Mouse (Mus musculus): ENCODE measurements around the gene Kif16b. TPM values are rescaled to one million over a fixed set of nuclear protein-coding genes. Genes with fewer than 3 reads are reported as not detected.

Kif16b gene
- total RNA-seq, 2 experiments from 2014 or later, result 9.2 to 9.5 TPM

DNA sequence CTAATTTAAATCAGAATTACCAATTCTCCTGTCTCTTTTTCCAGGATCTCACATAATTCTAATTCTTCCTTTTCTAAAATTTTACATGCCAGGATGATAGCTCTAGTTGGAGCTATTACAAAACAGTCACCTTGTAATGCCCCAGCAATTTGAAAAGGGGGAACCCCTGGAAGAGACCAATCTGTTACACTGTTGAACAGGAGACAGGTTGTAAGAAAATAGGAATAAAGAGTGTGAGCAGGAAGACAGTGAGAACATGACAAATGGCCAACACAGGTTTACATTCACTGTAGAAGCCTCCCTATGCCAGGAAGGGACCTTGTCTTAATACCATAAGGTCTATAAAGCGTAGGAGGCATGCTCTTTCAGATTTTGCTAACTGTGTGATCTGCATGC, 206.4 kb downstream of the Kif16b start:
- intact Hi-C loops (cut with DNase I), result no loop called here
- DNase-seq (ENCODE audit: extremely low spot score in 1 of 2, low spot score in 2 of 2), result no peak

DNA sequence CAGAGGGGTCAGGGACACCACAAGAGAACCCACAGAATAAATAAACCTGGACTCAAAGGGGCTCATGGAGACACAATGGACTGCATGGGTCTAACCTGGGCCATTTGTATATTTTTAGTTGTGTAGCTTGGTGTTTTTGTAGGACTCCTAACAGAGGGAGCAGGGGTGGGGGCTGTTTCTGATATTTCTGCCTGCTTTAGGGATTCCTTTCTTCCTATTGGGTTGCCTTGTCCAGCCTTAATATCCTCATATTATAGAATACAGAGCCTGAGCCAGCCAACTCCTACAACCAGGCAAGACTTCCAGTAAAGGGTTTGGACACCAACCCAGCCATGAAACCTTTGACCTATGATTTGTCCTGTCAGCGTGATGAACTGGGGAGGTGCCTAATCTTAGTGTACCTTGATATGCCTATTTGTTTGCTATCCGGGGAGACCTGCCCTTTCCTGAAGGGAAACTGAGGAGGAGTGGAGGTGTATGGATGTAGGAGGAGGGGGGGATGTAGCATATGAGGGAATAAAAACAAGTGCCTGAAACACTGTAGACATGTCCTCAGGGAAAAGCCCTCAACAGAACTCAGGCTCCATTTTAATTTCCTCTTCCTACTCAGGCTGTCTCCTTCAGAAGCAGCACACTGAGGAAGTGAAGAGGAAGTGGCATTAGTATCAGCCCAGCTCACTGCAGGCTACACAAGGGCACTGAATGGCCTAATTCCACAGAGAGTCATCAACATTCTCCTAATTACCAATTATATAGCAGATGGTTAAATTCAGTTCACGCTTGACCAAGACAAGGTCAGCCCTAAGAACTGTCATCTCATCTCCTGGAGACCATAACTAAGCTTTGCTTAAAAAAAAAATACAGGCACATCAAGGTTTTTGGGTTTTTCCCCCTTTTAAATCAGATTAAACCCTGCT, 207.1 kb downstream of the Kif16b start:
- intact Hi-C loops (cut with DNase I), result no loop called here
- no peak for DNase-seq (ENCODE audit: extremely low spot score in 1 of 2, low spot score in 2 of 2)

- intact Hi-C loops (cut with DNase I), result no loop called here
- no peak for DNase-seq (ENCODE audit: extremely low spot score in 1 of 2, low spot score in 2 of 2)
These were observed 207.9 kb downstream of the Kif16b start for GRCm38 (mm10) chr2:142693461-142693860.

- DNase-seq (ENCODE audit: extremely low spot score in 1 of 2, low spot score in 2 of 2), result no peak
- intact Hi-C loops (cut with DNase I), result no loop called here
These were observed 211.8 kb downstream of the Kif16b start for GRCm38 (mm10) chr2:142689496-142689895.

GRCm38 (mm10) chr2:142687936-142688514, 213.3 kb downstream of the Kif16b start:
- intact Hi-C loops (cut with DNase I), result no loop called here
- DNase-seq (ENCODE audit: extremely low spot score in 1 of 2, low spot score in 2 of 2), result no peak

DNA sequence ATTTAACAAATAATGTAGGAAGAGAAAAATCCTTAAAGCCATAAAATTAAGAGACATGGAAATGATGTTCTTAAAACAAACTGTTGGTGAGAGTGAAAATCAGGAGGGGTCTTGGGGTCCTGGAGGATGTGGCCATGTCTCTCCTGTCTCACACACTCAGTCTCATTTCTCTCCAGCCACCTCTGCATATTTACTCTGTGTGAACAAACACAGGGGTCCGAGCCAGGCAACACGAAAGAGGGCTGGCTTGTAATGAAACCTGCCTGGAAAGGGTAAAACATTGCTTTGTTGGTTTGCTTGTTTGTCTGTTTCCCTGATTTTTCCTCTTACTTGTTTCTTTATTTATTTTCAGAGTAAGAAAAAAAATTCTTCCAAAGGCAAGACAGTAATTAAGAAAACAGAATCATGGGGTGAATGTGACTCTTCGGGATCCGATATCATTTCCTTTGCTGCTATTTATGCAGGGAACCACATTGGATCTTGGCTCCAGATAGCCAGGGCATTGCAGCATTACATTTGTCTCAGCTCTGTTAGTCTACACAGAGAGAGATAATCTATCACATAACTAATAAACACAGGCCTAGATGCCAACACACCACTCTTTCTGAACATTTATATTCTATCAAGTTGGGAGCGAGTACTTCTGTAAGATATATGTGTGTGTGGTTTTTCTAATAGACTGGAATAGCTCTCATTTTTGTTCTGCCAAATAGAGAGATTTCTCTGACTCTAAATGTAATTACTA, 218.2 kb downstream of the Kif16b start:
- intact Hi-C loops (cut with DNase I), result no loop called here
- DNase-seq (ENCODE audit: extremely low spot score in 1 of 2, low spot score in 2 of 2), result no peak

- no peak for DNase-seq (ENCODE audit: extremely low spot score in 1 of 2, low spot score in 2 of 2)
- intact Hi-C loops (cut with DNase I), result no loop called here
These were observed 232.9 kb downstream of the Kif16b start for GRCm38 (mm10) chr2:142668426-142668825.

- no peak for DNase-seq (ENCODE audit: extremely low spot score in 1 of 2, low spot score in 2 of 2)
- intact Hi-C loops (cut with DNase I), result no loop called here
These were observed 249.7 kb downstream of the Kif16b start for GRCm38 (mm10) chr2:142651591-142651990.

- intact Hi-C loops (cut with DNase I), result no loop called here
- DNase-seq (ENCODE audit: extremely low spot score in 1 of 2, low spot score in 2 of 2), result peak; percentile 22 to 61
These were observed 253.3 kb downstream of the Kif16b start for GRCm38 (mm10) chr2:142648023-142648453.

GRCm38 (mm10) chr2:142646863-142647262, 254.5 kb downstream of the Kif16b start:
- intact Hi-C loops (cut with DNase I), result no loop called here
- no peak for DNase-seq (ENCODE audit: extremely low spot score in 1 of 2, low spot score in 2 of 2)

- intact Hi-C loops (cut with DNase I), result no loop called here
- DNase-seq (ENCODE audit: extremely low spot score in 1 of 2, low spot score in 2 of 2), result no peak
These were observed 259.6 kb downstream of the Kif16b start for GRCm38 (mm10) chr2:142641766-142642165.

GRCm38 (mm10) chr2:142635606-142636304, 265.6 kb downstream of the Kif16b start:
- intact Hi-C loops (cut with DNase I), result no loop called here
- DNase-seq (ENCODE audit: extremely low spot score in 1 of 2, low spot score in 2 of 2), result no peak

DNA sequence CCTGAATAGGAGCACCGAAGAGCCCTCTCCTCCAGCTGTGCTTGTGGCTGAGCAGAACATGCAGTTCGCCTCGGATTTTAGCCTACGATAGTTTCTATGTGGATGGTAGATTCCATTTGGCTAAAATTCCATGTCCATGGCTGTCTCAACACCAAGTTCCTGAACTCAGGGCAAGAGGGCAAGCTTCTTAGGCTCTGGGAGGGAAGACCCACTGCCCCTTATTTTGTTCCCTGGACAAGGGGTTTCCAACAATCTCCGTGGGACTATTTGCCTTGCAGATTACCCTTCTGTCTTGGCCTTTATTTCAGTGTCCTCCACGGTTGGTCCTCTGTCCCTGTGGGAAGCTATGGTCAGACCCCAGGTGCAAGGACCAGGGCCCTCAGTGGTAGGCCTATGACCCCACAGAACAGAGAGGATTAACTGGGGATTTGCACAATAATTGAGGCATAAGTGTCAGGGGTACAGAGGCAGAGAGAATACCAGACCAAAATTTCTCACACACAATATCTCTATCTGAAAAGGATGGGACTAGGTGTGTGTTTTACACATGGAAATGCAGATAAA, 267.3 kb downstream of the Kif16b start:
- no peak for DNase-seq (ENCODE audit: extremely low spot score in 1 of 2, low spot score in 2 of 2)
- intact Hi-C loops (cut with DNase I), result no loop called here

- DNase-seq (ENCODE audit: extremely low spot score in 1 of 2, low spot score in 2 of 2), result no peak
- intact Hi-C loops (cut with DNase I), result no loop called here
These were observed 271.6 kb downstream of the Kif16b start for GRCm38 (mm10) chr2:142629523-142630312.

GRCm38 (mm10) chr2:142625756-142626155, 275.6 kb downstream of the Kif16b start:
- intact Hi-C loops (cut with DNase I), result no loop called here
- DNase-seq (ENCODE audit: extremely low spot score in 1 of 2, low spot score in 2 of 2), result peak in 1 of 2 experiments; percentile 10

DNA sequence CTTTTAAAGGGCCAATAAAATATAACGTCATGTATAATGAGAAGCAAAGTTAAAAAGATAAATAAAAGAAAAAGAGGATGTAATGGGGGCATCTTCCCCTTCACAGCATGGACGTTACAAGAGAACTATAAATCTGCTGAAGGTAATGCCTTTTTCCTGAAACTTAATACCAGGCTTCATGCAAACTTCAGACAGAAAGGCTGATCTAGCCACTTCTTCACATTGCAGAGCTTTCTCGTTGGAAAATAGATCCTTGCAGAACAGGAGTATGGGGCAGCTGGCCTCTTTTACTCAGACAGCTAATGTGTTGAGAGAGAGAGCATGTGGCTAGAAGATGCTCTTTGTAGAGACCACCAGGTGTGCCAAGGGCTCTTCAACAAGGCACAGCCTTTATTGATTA, 276.2 kb downstream of the Kif16b start:
- intact Hi-C loops (cut with DNase I), result no loop called here
- DNase-seq (ENCODE audit: extremely low spot score in 1 of 2, low spot score in 2 of 2), result no peak

- intact Hi-C loops (cut with DNase I), result no loop called here
- DNase-seq (ENCODE audit: extremely low spot score in 1 of 2, low spot score in 2 of 2), result no peak
These were observed 277.1 kb downstream of the Kif16b start for GRCm38 (mm10) chr2:142624254-142624653.

DNA sequence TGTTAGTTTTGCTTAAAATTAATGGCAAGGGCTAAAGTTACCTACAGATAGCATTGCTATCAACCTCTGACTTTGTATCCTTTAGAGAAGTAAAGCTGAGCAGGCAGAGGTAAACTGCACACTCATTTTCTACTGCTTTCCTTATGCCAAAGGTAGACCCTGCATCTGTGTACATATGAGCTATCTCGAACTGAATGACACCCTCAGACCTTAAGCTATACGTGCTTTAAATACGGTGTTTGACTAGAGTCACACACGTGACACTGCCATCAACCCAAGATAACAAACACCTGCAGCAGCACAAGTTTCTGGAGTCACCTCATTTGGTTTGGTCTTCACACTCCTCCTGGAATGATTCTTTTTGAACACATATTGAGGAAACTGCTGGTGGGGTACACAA, 280.2 kb downstream of the Kif16b start:
- DNase-seq (ENCODE audit: extremely low spot score in 1 of 2, low spot score in 2 of 2), result no peak
- intact Hi-C loops (cut with DNase I), result no loop called here
